Mouse (Mus musculus): ENCODE measurements around the gene Zdhhc1. TPM values are rescaled to one million over a fixed set of nuclear protein-coding genes. Genes with fewer than 3 reads are reported as not detected.

The Zdhhc1 gene
- polyA plus RNA-seq, 1 experiment from 2014 or later, result 2.2 TPM

GRCm38 (mm10) chr8:105509997-105510735 lies 13.5 kb upstream of the Zdhhc1 start:
- WGBS (ENCODE audit: insufficient replicate concordance), result 24% methylated on average over 12 of the region's 12 CpGs
- H3K9me3 ChIP-seq (replicated peaks; ENCODE audit: control insufficient read depth, low read length), result no peaks in the 10 kb centered on the region
- no peak overlapping the region for H3K4me3 ChIP-seq (ENCODE audit: low read depth, low read length)
- no peak overlapping the region for H3K27ac ChIP-seq (ENCODE audit: low read length)
- no peak for ATAC-seq (ENCODE audit: low read depth)
- H3K36me3 ChIP-seq (ENCODE audit: control insufficient read depth, insufficient read depth), result no peaks in the 10 kb centered on the region
- H3K27me3 ChIP-seq (ENCODE audit: control insufficient read depth, insufficient read depth, low read depth, low read length), result peaks cover 2% of the 10 kb centered on the region; the same call in 1 of the 2 replicates
- H3K4me1 ChIP-seq (ENCODE audit: control insufficient read depth, low read depth, low read length), result no peaks in the 10 kb centered on the region
- no peak overlapping the region for H3K4me2 ChIP-seq (ENCODE audit: low read depth, low read length)
- no peak overlapping the region for H3K9ac ChIP-seq (ENCODE audit: low read depth, low read length)

- Histone ChIP-seq H3K4me2 (ENCODE audit: low read depth, low read length) (no peak overlapping the region), H3K9me3 (replicated peaks; ENCODE audit: control insufficient read depth, low read length) (no peaks in the 10 kb centered on the region), H3K4me1 (ENCODE audit: control insufficient read depth, low read depth, low read length) (no peaks in the 10 kb centered on the region), H3K36me3 (ENCODE audit: control insufficient read depth, insufficient read depth) (no peaks in the 10 kb centered on the region), H3K9ac (ENCODE audit: low read depth, low read length) (no peak overlapping the region), H3K27me3 (ENCODE audit: control insufficient read depth, insufficient read depth, low read depth, low read length) (no peaks in the 10 kb centered on the region), H3K27ac (ENCODE audit: low read length) (no peak overlapping the region), H3K4me3 (ENCODE audit: low read depth, low read length) (no peak overlapping the region)
- 79% methylated on average over 1 of the region's 2 CpGs for WGBS (ENCODE audit: insufficient replicate concordance)
- ATAC-seq (ENCODE audit: low read depth), result no peak
Measured at GRCm38 (mm10) chr8:105508758-105509157, 12.1 kb upstream of the Zdhhc1 start.

- Histone ChIP-seq H3K4me3 (ENCODE audit: low read depth, low read length) (no peak overlapping the region), H3K9ac (ENCODE audit: low read depth, low read length) (no peak overlapping the region), H3K27ac (ENCODE audit: low read length) (no peak overlapping the region), H3K4me2 (ENCODE audit: low read depth, low read length) (no peak overlapping the region), H3K36me3 (ENCODE audit: control insufficient read depth, insufficient read depth) (no peaks in the 10 kb centered on the region), H3K4me1 (ENCODE audit: control insufficient read depth, low read depth, low read length) (no peaks in the 10 kb centered on the region), H3K9me3 (replicated peaks; ENCODE audit: control insufficient read depth, low read length) (no peaks in the 10 kb centered on the region), H3K27me3 (ENCODE audit: control insufficient read depth, insufficient read depth, low read depth, low read length) (no peaks in the 10 kb centered on the region)
- WGBS (ENCODE audit: insufficient replicate concordance), result 52% methylated on average over 6 of the region's 6 CpGs
- ATAC-seq (ENCODE audit: low read depth), result no peak
Measured at GRCm38 (mm10) chr8:105506977-105507376, 10.3 kb upstream of the Zdhhc1 start.

GRCm38 (mm10) chr8:105504617-105505016 lies 7.9 kb upstream of the Zdhhc1 start:
- no peaks in the 10 kb centered on the region for H3K36me3 ChIP-seq (ENCODE audit: control insufficient read depth, insufficient read depth)
- WGBS (ENCODE audit: insufficient replicate concordance), result 69% methylated on average over 3 of the region's 3 CpGs
- H3K4me2 ChIP-seq (ENCODE audit: low read depth, low read length), result no peak overlapping the region
- no peak for ATAC-seq (ENCODE audit: low read depth)
- H3K4me1 ChIP-seq (ENCODE audit: control insufficient read depth, low read depth, low read length), result no peaks in the 10 kb centered on the region
- H3K9ac ChIP-seq (ENCODE audit: low read depth, low read length), result no peak overlapping the region
- no peaks in the 10 kb centered on the region for H3K27me3 ChIP-seq (ENCODE audit: control insufficient read depth, insufficient read depth, low read depth, low read length)
- no peak overlapping the region for H3K4me3 ChIP-seq (ENCODE audit: low read depth, low read length)
- H3K27ac ChIP-seq (ENCODE audit: low read length), result no peak overlapping the region
- no peaks in the 10 kb centered on the region for H3K9me3 ChIP-seq (replicated peaks; ENCODE audit: control insufficient read depth, low read length)

GRCm38 (mm10) chr8:105499787-105500186 lies 3.1 kb upstream of the Zdhhc1 start:
- Histone ChIP-seq H3K36me3 (ENCODE audit: control insufficient read depth, insufficient read depth) (no peaks in the 10 kb centered on the region), H3K9ac (ENCODE audit: low read depth, low read length) (no peak overlapping the region), H3K4me3 (ENCODE audit: low read depth, low read length) (peak overlapping the region; percentile 38), H3K4me1 (ENCODE audit: control insufficient read depth, low read depth, low read length) (peaks cover 10% of the 10 kb centered on the region), H3K4me2 (ENCODE audit: low read depth, low read length) (peak overlapping the region; percentile 18; the same call in 1 of the 2 replicates), H3K27me3 (ENCODE audit: control insufficient read depth, insufficient read depth, low read depth, low read length) (no peaks in the 10 kb centered on the region; the same call in none of the 2 replicates), H3K27ac (ENCODE audit: low read length) (no peak overlapping the region), H3K9me3 (replicated peaks; ENCODE audit: control insufficient read depth, low read length) (no peaks in the 10 kb centered on the region)
- 36% methylated on average over 12 of the region's 12 CpGs for WGBS (ENCODE audit: insufficient replicate concordance)
- no peak for ATAC-seq (ENCODE audit: low read depth)

- WGBS (ENCODE audit: insufficient replicate concordance), result 55% methylated on average over 17 of the region's 17 CpGs
- H3K4me3 ChIP-seq (ENCODE audit: low read depth, low read length), result no peak overlapping the region; the same call in 1 of the 2 replicates
Measured at GRCm38 (mm10) chr8:105495350-105496302, 1.1 kb downstream of the Zdhhc1 start.

GRCm38 (mm10) chr8:105494566-105494965 lies 2.1 kb downstream of the Zdhhc1 start:
- H3K9ac ChIP-seq (ENCODE audit: low read depth, low read length), result no peak overlapping the region
- H3K4me2 ChIP-seq (ENCODE audit: low read depth, low read length), result no peak overlapping the region
- WGBS (ENCODE audit: insufficient replicate concordance), result 62% methylated on average over 3 of the region's 3 CpGs
- ATAC-seq (ENCODE audit: low read depth), result no peak
- no peak overlapping the region for H3K27ac ChIP-seq (ENCODE audit: low read length)
- no peaks in the 10 kb centered on the region; the same call in none of the 2 replicates for H3K27me3 ChIP-seq (ENCODE audit: control insufficient read depth, insufficient read depth, low read depth, low read length)
- peaks cover 14% of the 10 kb centered on the region for H3K4me1 ChIP-seq (ENCODE audit: control insufficient read depth, low read depth, low read length)
- no peaks in the 10 kb centered on the region for H3K36me3 ChIP-seq (ENCODE audit: control insufficient read depth, insufficient read depth)
- no peak overlapping the region for H3K4me3 ChIP-seq (ENCODE audit: low read depth, low read length)
- no peaks in the 10 kb centered on the region for H3K9me3 ChIP-seq (replicated peaks; ENCODE audit: control insufficient read depth, low read length)

More at GRCm38 (mm10) chr8:105495350-105496302, 1.1 kb downstream of the Zdhhc1 start:
- Histone ChIP-seq H3K4me2 (ENCODE audit: low read depth, low read length) (peak overlapping the region; percentile 88), H3K36me3 (ENCODE audit: control insufficient read depth, insufficient read depth) (no peaks in the 10 kb centered on the region), H3K9ac (ENCODE audit: low read depth, low read length) (no peak overlapping the region), H3K4me1 (ENCODE audit: control insufficient read depth, low read depth, low read length) (peaks cover 14% of the 10 kb centered on the region), H3K9me3 (replicated peaks; ENCODE audit: control insufficient read depth, low read length) (no peaks in the 10 kb centered on the region), H3K27me3 (ENCODE audit: control insufficient read depth, insufficient read depth, low read depth, low read length) (no peaks in the 10 kb centered on the region; the same call in none of the 2 replicates), H3K27ac (ENCODE audit: low read length) (no peak overlapping the region)
- ATAC-seq (ENCODE audit: low read depth), result no peak

- Histone ChIP-seq H3K4me3 (ENCODE audit: low read depth, low read length) (no peak overlapping the region), H3K4me2 (ENCODE audit: low read depth, low read length) (no peak overlapping the region), H3K36me3 (ENCODE audit: control insufficient read depth, insufficient read depth) (no peaks in the 10 kb centered on the region), H3K4me1 (ENCODE audit: control insufficient read depth, low read depth, low read length) (peaks cover 14% of the 10 kb centered on the region), H3K27me3 (ENCODE audit: control insufficient read depth, insufficient read depth, low read depth, low read length) (no peaks in the 10 kb centered on the region; the same call in none of the 2 replicates), H3K27ac (ENCODE audit: low read length) (no peak overlapping the region), H3K9ac (ENCODE audit: low read depth, low read length) (no peak overlapping the region), H3K9me3 (replicated peaks; ENCODE audit: control insufficient read depth, low read length) (no peaks in the 10 kb centered on the region)
- 67% methylated on average over 3 of the region's 3 CpGs for WGBS (ENCODE audit: insufficient replicate concordance)
- no peak for ATAC-seq (ENCODE audit: low read depth)
Measured at GRCm38 (mm10) chr8:105493495-105493894, 3.2 kb downstream of the Zdhhc1 start.
